Mouse (Mus musculus) embryonic facial prominence, embryonic 10.5 days (tissue): Measurements from ENCODE around the gene Gm38392. TPM values are rescaled to one million over a fixed set of nuclear protein-coding genes. Genes with fewer than 3 reads are reported as not detected.
A peak's percentile ranks its signal among the peaks of the same experiment; 100 is the strongest.

ENCODE experiments used
- DNase-seq: peaks from one replicate; pipeline ENCODE4 v3.0.0-alpha.2; 2017; ENCODE audit warnings: low spot score
- H3K27ac ChIP-seq: fragments of 300-500 bp; sonication (generic); replicated peaks from 2 replicates; pipeline ENCODE4 v1.5.1; 2016; ENCODE audit warnings: mild to moderate bottlenecking
- H3K27me3 ChIP-seq: fragments of 300-500 bp; sonication (generic); replicated peaks from 2 replicates; pipeline ENCODE4 v1.6.1; 2016; ENCODE audit warnings: low read depth, mild to moderate bottlenecking; ENCODE audit not compliant: poor library complexity, severe bottlenecking
- H3K36me3 ChIP-seq: fragments of 300-500 bp; sonication (generic); replicated peaks from 2 replicates; pipeline ENCODE4 v1.6.1; 2016; ENCODE audit warnings: mild to moderate bottlenecking, moderate library complexity
- H3K4me1 ChIP-seq: fragments of 300-500 bp; sonication (generic); 2 replicates; pipeline ENCODE4 v1.6.1; 2016
- H3K4me3 ChIP-seq: fragments of 300-500 bp; sonication (generic); 2 replicates; pipeline ENCODE4 v1.5.1; 2016; ENCODE audit warnings: mild to moderate bottlenecking, moderate library complexity
- H3K9me3 ChIP-seq: fragments of 300-500 bp; sonication (generic); 2 replicates; pipeline ENCODE4 v1.6.1; 2016; ENCODE audit warnings: mild to moderate bottlenecking
- WGBS: fragments of 180-500 bp; shearing (Covaris S2); methylation state at CpG from one replicate; pipeline ENCODE4 v1.1.7; 2016; 5-methylcytosine and 5-hydroxymethylcytosine counted together
- polyA plus RNA-seq: library from polyadenylated mRNA; unstranded; fragments of >200 nt; fragmentation: Nextera tagmentation; extraction: Ambion mirVana; gene quantifications from 2 replicates; pipeline ENCODE4 v1.2.1, GENCODE M21; 2016

The Gm38392 gene
- polyA plus RNA-seq, 1 experiment from 2014 or later, result not detected

DNA sequence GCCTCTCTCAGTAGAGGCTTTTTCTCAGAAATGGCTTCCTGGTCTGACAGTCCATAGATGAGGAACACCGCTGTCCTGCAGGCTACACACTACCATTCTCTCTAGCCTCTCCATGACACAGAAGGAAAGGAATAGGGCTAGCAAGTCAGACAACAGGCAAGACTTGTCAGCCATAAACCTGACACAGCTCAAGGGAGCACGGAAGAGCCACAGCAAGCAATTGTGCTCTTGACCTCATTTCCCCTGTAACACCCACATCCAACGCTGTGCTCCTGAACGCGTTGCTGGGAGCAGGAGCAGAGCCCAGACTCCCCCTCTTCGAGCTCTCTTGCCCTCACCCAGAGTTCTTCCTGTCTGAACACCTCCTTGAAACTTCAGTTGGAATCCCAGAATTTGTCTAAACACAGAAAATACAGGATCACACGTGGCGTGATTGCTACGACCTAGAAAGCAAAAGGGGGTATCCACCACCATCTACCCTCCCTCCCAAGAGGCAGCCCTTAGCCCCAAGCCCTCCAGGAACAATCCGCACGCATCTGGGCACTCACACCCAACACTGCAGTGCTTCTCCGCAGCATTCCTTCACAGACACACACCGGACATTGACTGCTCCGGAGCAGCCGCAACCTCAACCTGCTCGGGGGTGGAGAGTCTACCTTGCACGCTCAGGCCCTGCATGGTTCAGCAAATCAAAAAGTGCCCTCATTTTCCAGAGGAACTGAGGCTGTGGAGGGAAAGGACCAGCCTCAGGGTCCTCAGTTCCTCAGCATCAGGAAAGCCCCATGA, 56.6 kb downstream of the Gm38392 start:
- Histone ChIP-seq H3K4me1 (peaks cover 60% of the 10 kb centered on the region), H3K36me3 (no peaks in the 10 kb centered on the region), H3K9me3 (no peaks in the 10 kb centered on the region), H3K27ac (no peak overlapping the region), H3K27me3 (peaks cover 98% of the 10 kb centered on the region), H3K4me3 (no peak overlapping the region)
- DNase-seq, result no peak
- WGBS, result 45% methylated on average over 17 of the region's 17 CpGs

GRCm38 (mm10) chr3:88229526-88229925, 57.5 kb downstream of the Gm38392 start:
- Histone ChIP-seq H3K4me3 (no peak overlapping the region), H3K9me3 (no peaks in the 10 kb centered on the region), H3K36me3 (no peaks in the 10 kb centered on the region), H3K27ac (no peak overlapping the region), H3K4me1 (peaks cover 56% of the 10 kb centered on the region), H3K27me3 (peaks cover 98% of the 10 kb centered on the region)
- DNase-seq, result no peak
- 87% methylated on average over 6 of the region's 6 CpGs for WGBS

DNA sequence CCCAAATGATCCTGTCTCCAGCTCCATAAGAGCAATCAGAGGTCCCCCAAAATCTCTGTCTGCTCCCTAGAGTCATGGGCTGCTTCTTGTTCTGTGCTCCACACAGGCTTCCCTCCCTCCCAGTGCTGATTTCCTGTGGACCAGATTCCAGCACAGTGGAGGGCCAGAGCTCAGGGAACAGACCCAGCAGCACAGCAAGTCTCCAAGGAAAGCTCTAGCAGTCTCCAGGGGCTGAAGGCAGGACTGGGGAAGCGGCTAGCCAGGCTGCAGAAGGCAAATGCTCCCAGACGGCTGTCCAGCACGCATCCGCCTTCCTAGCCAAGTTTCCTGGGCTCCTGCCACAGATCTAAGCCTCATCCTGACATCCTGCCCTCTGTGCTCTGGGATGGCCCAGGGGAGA, 58.1 kb downstream of the Gm38392 start:
- Histone ChIP-seq H3K9me3 (no peaks in the 10 kb centered on the region), H3K27me3 (peaks cover 98% of the 10 kb centered on the region), H3K27ac (no peak overlapping the region), H3K4me1 (peaks cover 54% of the 10 kb centered on the region), H3K36me3 (no peaks in the 10 kb centered on the region), H3K4me3 (no peak overlapping the region)
- WGBS, result 54% methylated on average over 4 of the region's 4 CpGs
- DNase-seq, result no peak

GRCm38 (mm10) chr3:88227976-88228375, 59.0 kb downstream of the Gm38392 start:
- H3K4me3 ChIP-seq, result no peak overlapping the region
- no peak for DNase-seq
- peaks cover 46% of the 10 kb centered on the region for H3K4me1 ChIP-seq
- 67% methylated on average over 6 of the region's 6 CpGs for WGBS
- peaks cover 98% of the 10 kb centered on the region for H3K27me3 ChIP-seq
- no peak overlapping the region for H3K27ac ChIP-seq
- no peaks in the 10 kb centered on the region for H3K36me3 ChIP-seq
- H3K9me3 ChIP-seq, result no peaks in the 10 kb centered on the region

DNA sequence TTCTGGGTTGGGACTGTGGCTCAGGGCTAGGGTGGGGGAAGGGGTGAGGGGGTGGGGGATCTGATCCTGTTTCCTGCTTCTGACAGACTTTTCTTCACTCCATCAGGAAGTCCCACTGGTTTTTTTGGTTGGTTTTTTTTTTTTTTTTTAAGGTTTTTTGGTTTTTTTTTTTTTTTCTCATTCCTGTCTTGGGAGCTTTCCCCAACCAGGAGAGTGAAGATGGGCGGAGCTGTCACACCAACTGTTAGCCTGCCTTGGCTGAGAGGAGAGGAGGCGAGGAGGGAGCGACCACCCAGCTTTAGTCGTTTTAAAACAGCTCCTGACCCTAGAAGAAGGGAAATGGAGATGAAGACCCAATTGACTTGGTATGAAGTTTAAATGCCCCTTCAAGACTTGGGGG, 59.8 kb downstream of the Gm38392 start:
- no peak overlapping the region for H3K4me3 ChIP-seq
- no peak for DNase-seq
- peaks cover 98% of the 10 kb centered on the region for H3K27me3 ChIP-seq
- peaks cover 42% of the 10 kb centered on the region for H3K4me1 ChIP-seq
- H3K36me3 ChIP-seq, result no peaks in the 10 kb centered on the region
- no peaks in the 10 kb centered on the region for H3K9me3 ChIP-seq
- 32% methylated on average over 4 of the region's 4 CpGs for WGBS
- no peak overlapping the region for H3K27ac ChIP-seq

DNA sequence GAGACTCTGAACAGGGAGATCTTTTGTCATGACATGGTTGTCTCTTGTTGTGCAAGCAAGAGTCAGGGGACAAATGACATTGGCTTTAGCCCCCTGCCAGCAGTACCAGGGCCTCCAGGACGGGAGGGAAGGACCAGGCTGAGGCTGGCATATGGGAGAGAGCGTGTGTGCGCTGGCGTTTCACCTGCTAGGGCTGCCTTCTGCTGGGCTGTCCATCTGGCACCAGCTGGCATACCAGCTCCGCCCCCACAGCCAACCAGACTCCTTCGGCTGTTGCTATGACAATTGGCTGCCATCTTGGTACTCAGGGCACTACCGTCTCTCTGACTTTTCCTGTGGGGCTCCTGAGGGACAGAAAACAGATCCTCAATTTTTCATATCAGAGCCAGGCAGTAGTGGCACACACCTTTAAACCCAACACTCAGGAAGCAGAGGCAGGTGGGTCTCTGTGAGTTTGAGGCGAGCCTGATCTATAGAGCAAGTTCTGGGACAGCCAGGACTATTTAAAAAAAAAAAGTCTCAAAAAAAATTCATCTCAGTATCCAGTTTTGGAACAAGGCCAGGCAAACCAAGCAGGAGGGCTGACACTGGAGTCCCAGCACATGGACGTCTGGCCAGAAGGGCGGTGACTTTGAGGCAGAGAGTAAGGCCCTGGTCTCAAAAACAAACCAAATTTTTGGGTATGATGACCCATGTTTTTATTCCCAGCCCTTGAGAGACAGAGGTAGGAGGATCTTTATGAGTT, 60.7 kb downstream of the Gm38392 start:
- peaks cover 35% of the 10 kb centered on the region for H3K4me1 ChIP-seq
- 89% methylated on average over 10 of the region's 10 CpGs for WGBS
- peaks cover 98% of the 10 kb centered on the region for H3K27me3 ChIP-seq
- no peaks in the 10 kb centered on the region for H3K9me3 ChIP-seq
- no peak overlapping the region for H3K4me3 ChIP-seq
- H3K27ac ChIP-seq, result no peak overlapping the region
- no peak for DNase-seq
- no peaks in the 10 kb centered on the region for H3K36me3 ChIP-seq

DNA sequence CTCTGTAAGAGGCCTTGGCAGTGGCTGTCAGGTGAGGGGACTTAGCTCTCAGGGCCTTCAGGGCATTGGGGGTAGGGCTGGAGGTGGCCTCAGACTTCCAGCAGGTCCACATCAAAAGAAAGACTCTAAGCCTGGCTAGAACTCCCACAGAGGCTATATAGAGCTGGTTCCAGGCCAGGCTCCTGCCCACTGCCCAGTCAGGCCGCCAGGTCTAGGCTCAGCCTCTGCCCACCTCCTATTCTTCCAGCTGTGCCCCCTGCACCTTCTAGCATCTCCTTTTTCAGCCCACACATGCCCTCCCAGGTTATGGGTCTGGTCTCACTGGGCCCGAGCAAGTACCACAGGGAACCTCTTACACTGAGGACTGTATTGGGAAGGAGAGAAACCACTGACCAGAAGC, 62.1 kb downstream of the Gm38392 start:
- peaks cover 22% of the 10 kb centered on the region for H3K4me1 ChIP-seq
- H3K9me3 ChIP-seq, result no peaks in the 10 kb centered on the region
- 61% methylated on average over 2 of the region's 2 CpGs for WGBS
- H3K4me3 ChIP-seq, result no peak overlapping the region
- H3K27ac ChIP-seq, result 0 out of 2 replicates have a peak overlapping the region, but pooled peaks have one; percentile 35
- no peaks in the 10 kb centered on the region for H3K36me3 ChIP-seq
- peaks cover 98% of the 10 kb centered on the region for H3K27me3 ChIP-seq
- no peak for DNase-seq

- H3K4me3 ChIP-seq, result no peak overlapping the region
- no peak overlapping the region for H3K27ac ChIP-seq
- H3K9me3 ChIP-seq, result no peaks in the 10 kb centered on the region
- H3K27me3 ChIP-seq, result peaks cover 98% of the 10 kb centered on the region
- H3K4me1 ChIP-seq, result peaks cover 7% of the 10 kb centered on the region
- no peaks in the 10 kb centered on the region for H3K36me3 ChIP-seq
- WGBS, result 82% methylated on average over 6 of the region's 6 CpGs
- DNase-seq, result no peak
Measured at GRCm38 (mm10) chr3:88222446-88222845, 64.6 kb downstream of the Gm38392 start.

- 58% methylated on average over 12 of the region's 12 CpGs for WGBS
- Histone ChIP-seq H3K4me3 (no peak overlapping the region), H3K9me3 (no peaks in the 10 kb centered on the region), H3K36me3 (no peaks in the 10 kb centered on the region), H3K27me3 (peaks cover 99% of the 10 kb centered on the region), H3K27ac (no peak overlapping the region), H3K4me1 (peaks cover 7% of the 10 kb centered on the region)
- DNase-seq, result no peak
Measured at GRCm38 (mm10) chr3:88221519-88222390, 65.3 kb downstream of the Gm38392 start.

DNA sequence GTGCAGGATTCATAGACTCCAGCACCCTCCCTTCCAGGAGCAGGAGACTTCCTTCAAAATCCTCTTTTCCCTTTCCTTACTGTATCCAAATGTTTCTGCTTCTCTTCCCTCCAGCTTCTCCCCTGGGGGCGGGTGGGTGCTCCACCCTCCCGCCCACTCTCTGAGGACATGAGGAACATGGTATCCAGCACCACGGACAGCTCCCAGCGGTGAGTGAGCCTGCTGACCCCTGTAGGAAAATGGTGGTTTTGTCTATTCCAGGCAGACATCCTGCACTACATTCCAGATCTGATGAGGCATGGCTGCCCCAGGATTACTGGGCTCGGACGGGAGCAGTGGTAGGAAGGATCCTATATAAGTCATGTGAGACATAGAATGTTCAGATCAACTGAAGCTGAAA, 66.2 kb downstream of the Gm38392 start:
- Histone ChIP-seq H3K36me3 (no peaks in the 10 kb centered on the region), H3K27ac (no peak overlapping the region), H3K4me1 (peaks cover 7% of the 10 kb centered on the region; the same call in 1 of the 2 replicates), H3K27me3 (peaks cover 100% of the 10 kb centered on the region), H3K9me3 (no peaks in the 10 kb centered on the region), H3K4me3 (no peak overlapping the region)
- peak; percentile 87 for DNase-seq
- WGBS, result 3% methylated on average over 6 of the region's 6 CpGs

DNA sequence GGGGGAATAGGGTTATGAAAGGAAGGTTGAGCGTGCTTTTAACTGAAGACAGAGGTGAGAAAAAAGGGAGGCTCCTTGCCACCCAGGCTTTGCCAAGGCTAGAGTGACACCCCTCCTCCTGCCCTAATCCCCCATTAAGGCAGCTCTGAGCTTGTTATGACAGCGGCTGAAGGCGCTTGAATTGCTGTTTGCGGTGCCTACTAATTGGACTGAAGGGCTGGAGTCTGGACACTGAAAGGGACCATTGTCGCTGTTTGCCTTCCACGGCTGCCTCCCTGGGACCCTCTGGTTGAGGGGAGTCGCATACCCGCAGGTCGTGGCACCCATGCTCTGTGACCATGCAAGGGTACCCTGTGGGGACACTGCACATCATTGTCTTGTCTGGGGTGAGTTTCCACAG, 67.1 kb downstream of the Gm38392 start:
- peaks cover 16% of the 10 kb centered on the region for H3K4me1 ChIP-seq
- 11% methylated on average over 9 of the region's 9 CpGs for WGBS
- no peak for DNase-seq
- peaks cover 100% of the 10 kb centered on the region for H3K27me3 ChIP-seq
- no peak overlapping the region for H3K27ac ChIP-seq
- H3K9me3 ChIP-seq, result no peaks in the 10 kb centered on the region
- 0 out of 2 replicates have a peak overlapping the region, but pooled peaks have one; percentile 5 for H3K4me3 ChIP-seq
- no peaks in the 10 kb centered on the region for H3K36me3 ChIP-seq

DNA sequence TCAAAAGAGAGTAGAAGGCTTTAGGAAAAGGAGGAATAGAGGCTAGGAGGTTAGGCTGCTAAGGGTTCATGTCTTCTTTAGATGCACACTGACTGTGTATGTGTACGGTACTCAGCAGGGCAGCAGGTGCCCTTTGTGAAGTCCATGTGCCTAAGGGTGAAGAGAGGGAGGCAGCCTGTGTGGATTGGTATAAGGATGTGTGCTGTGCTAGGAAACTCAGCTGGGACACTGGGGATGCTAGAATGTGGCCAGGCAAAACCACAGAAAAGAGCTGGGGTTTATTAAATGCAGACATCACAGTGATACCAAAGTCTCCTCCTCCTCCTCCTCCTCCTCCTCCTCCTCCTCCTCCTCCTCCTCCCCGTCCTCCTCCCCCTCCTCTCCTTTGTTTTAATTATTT, 69.3 kb downstream of the Gm38392 start:
- H3K36me3 ChIP-seq, result no peaks in the 10 kb centered on the region
- H3K4me1 ChIP-seq, result peaks cover 24% of the 10 kb centered on the region
- DNase-seq, result no peak
- no peak overlapping the region for H3K4me3 ChIP-seq
- WGBS, result 30% methylated on average over 1 of the region's 2 CpGs
- no peaks in the 10 kb centered on the region for H3K9me3 ChIP-seq
- peaks cover 100% of the 10 kb centered on the region for H3K27me3 ChIP-seq
- no peak overlapping the region for H3K27ac ChIP-seq
